Mouse (Mus musculus) spleen, postnatal 36 days (tissue): ENCODE measurements around the gene 9130008F23Rik.

Experiments used
- DNase-seq, 2 experiments: peaks; one replicate each; pipeline ENCODE4 v3.0.0; 2022; ENCODE audit warnings: low spot score in 2 of 2, mixed read lengths in 1 of 2

The 9130008F23Rik gene

DNA sequence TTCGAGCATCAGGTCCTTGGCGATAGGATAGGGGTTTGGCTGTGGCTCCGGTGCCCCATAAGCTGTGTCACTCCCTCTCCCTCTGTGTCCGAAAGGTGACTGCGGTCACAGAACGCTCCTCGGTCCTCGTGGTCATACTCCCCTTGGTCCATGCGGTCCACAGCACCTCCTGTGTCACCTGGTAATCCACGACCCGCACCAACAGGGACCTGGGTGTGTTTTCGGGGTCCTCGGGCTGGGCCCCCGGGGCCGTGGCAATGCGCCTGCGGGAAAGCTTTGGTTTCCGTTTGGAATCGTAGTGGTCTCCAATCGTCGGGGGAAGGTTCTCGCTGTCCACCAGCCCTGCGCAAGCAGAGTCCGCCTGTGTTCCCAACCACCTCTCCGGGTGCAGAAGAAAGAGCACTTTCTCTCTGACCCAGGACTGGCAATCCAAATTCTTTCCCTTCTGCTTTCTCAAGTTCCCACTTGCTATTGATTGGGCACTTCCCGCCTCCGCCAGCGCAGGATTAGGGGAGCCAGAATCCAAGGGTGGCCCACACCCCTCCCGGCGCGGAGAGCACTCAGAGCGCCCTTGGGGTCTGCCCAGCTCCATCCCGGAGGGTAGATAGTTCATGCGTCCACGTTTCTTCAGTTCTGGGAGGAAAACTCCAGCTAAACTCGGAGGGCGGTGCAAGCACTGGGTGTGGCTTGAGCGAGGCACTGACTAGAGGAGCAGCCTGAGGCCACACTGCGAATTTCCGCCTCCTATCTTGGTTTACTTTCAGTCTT lies at the start of gene 9130008F23Rik:
Gene 9130008F23Rik, minus strand, starts transcription at position 636 of the 768 bp plus-strand sequence.
- DNase-seq = peak; percentile 10 to 29

DNA sequence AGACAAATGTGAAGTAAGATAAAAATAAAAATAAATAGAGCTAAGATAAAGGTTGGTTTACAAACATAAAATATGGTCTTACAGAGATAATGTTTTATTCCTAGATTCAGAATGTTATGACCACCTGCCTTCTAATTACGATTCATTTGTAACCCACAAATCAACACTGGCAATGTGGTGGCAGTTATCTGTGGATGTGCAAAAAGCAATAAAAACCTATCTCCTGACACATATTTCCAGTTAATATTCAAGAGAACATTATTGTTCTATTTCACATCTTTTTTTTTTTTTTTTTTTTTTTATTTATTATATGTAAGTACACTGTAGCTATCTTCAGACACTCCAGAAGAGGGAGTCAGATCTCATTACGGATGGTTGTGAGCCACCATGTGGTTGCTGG lies 35.1 kb upstream of the 9130008F23Rik start:
- no peak for DNase-seq

- no peak for DNase-seq
These were observed 33.9 kb upstream of the 9130008F23Rik start, which contains the start of gene Glyatl3 for GRCm38 (mm10) chr17:40914250-40914649. Gene Glyatl3 (minus strand): TSS chr17:40914350.

- DNase-seq = no peak
These were observed 24.4 kb upstream of the 9130008F23Rik start for GRCm38 (mm10) chr17:40904721-40905154.

DNA sequence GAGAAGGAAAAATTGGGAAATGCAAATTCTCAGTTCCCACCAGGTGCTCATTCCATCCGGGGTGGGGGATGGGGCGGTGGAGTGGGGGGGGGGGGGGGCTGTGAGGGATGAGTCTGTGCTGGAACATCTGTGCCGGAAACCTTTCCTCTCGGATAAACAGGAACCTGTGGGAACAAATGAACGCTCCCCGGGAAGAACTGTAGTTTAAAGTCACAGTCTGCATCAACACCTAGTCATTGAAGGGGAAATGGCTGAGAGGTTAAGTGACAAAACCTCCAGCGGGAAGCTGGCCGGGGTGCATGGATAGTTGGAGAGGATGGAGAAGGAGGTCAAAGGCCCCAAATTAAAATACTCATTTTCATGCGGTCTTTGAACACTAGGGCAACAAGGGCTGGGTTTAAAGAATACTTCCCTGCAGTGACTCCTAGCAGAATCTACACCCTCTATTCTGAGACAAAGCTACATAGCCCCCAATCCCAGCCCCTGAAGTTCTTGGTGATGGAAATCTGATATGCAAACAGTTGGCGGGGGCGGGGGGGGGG lies 23.8 kb upstream of the 9130008F23Rik start:
- no peak for DNase-seq

GRCm38 (mm10) chr17:40903345-40903744 lies 23.0 kb upstream of the 9130008F23Rik start:
- no peak for DNase-seq

DNA sequence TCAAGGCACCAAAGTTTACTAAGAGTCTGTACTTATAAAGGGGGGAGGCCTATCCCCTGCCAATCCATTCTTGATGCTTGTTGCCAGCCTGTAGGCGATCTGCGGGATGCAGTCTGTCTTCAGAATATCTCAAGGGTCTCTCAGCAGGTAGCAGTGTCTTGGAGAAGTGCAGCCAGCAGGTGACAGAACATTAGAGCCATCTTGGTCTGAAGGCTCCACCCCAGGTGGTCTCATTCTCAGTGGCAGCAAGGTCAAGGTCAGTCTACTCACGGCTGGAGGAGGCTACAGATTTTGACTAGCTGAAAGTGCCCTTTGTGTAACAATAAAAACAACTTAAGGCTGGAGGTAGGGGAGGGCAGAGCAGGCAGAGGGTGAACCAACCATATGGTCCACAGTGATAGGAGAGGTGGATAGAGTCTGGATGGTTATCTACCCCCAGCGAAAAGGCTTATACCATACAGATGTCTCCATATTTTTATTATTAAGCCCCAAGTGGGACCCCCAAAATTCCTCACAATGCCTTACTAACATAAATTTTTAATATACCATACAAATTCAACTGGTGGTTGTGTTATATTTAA lies 19.5 kb upstream of the 9130008F23Rik start:
- no peak for DNase-seq

- no peak for DNase-seq
These were observed 16.5 kb upstream of the 9130008F23Rik start for GRCm38 (mm10) chr17:40896863-40897262.

DNA sequence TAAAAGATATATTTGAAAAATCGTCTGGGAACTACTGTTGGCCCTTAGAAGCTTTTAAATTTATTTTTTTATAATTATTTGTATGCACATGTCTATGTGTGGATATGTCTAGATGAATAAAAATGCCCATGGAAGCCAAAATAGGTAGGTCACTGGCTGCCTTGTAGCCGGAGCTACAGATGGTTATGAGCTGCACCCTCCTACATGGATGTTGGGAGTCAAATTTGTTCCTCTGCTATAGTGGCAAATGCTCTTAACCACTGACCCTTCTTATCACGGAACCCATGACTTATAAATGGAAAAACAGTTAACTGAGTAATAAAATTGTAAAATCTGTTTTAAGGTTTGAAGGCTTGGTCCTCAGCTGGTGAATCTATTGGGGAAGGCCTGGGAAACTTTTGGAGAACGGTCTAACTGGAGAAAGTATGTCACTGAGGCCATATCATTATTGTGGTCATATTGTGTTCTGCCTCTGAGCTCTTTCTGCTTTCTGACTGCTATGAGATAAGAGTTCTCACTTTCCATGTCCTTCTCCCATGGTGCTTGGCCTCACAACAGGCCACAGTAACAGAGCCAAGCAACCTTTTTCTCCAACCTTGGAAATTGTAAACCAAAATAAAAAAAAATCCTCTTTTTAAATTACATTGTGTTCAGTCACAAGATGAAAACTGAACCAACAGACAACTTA lies 7.6 kb upstream of the 9130008F23Rik start:
- no peak for DNase-seq

- no peak for DNase-seq
These were observed 4.8 kb upstream of the 9130008F23Rik start for GRCm38 (mm10) chr17:40885155-40885554.

GRCm38 (mm10) chr17:40882172-40882571 lies 1.8 kb upstream of the 9130008F23Rik start:
- DNase-seq = no peak

- DNase-seq = no peak
These were observed 833 bp downstream of the 9130008F23Rik start for GRCm38 (mm10) chr17:40879528-40879923.

GRCm38 (mm10) chr17:40877741-40878140 lies 2.6 kb downstream of the 9130008F23Rik start:
- DNase-seq = no peak

GRCm38 (mm10) chr17:40875568-40875967 lies 4.8 kb downstream of the 9130008F23Rik start:
- no peak for DNase-seq

- DNase-seq = no peak
These were observed 5.7 kb downstream of the 9130008F23Rik start for GRCm38 (mm10) chr17:40874701-40875100.

- DNase-seq = no peak
These were observed 6.8 kb downstream of the 9130008F23Rik start for GRCm38 (mm10) chr17:40873582-40874011.

DNA sequence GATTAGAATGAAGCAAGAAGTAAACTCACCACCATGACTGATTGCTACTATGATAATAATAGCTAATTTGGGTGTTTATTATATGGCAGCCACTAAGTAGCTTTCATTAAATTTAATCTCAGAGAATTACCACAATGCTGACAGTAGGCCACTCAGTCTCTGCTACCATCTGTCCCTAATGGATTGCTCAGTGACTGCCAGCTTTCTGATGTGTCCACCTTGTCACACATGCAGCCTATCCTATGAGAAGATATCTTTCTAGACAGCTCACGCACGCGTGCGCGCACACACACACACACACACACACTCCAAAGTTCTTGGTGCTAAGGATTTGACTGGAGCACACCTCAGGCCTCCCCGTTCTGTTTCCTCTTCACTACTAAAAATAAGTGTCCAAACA lies 7.7 kb downstream of the 9130008F23Rik start:
- no peak for DNase-seq

DNA sequence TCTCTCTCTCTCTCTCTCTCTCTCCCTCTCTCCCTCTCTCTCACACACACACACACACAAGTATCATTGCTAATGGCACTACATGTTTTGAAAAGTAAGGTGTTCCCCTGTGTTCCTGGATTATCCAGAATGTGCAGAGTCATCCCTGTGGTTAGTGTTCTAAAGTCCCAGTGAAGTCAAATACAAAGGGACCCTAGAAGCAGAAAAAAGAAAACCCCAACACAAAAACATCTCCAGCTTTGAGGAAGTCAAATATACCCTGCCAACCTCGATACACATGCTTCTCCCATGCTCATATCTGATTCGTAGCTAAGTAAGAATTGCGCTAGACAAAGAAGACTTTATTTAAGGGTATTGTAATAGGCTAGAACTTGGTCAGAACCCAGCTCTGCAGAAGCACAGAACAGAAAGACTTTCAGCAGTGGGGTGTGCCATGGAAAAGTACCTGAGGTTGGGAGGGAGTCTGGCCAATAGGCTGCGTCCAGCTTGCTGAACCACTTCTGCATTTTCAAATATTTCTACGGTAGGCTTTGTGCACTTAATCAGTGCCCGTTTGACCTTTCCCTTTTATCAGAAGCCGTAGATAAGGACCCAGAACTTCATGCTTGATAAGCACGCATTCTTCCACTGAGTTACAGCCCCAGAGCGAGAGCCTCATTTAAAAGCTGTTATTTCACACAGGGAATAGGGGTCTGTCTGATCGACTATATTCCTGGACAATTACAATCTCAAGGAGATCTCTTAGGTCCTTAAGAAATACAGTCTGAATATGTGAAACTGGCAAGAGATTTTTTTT lies 11.2 kb downstream of the 9130008F23Rik start:
- no peak for DNase-seq

- DNase-seq = no peak
These were observed 25.3 kb downstream of the 9130008F23Rik start for GRCm38 (mm10) chr17:40855065-40855464.

GRCm38 (mm10) chr17:40837308-40837707 lies 43.1 kb downstream of the 9130008F23Rik start:
- no peak for DNase-seq

DNA sequence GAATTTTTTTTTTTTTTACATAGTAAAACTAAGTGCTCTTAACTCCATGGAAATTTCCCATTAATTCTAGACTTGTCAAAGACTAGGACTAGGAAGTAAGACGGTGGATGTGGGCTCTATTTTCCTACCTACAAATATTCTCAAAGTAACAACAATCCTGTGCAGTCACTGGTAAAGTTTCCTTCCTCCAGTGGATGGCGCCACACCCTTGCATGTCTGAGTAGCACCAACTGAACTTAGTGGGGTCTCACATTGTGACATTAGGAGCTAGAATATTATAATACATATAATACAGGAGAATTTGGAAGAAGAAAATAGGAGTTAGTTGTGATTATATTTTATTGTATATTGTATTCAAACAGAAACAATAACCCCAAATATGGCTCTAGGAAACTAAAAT lies 48.5 kb downstream of the 9130008F23Rik start:
- no peak for DNase-seq
